Mouse (Mus musculus): ENCODE measurements around the gene Grid2. TPM values are rescaled to one million over a fixed set of nuclear protein-coding genes. Genes with fewer than 3 reads are reported as not detected.

Gene Grid2
- polyA plus RNA-seq, 1 experiment from 2014 or later = 0.40 TPM

- WGBS = 74% methylated on average over 1 of the region's 1 CpGs
- DNase-seq (ENCODE audit: low spot score) = no peak
- no peaks in the 10 kb centered on the region for H3K4me1 ChIP-seq
- no peaks in the 10 kb centered on the region for H3K36me3 ChIP-seq (replicated peaks)
- no peak overlapping the region for H3K27ac ChIP-seq (replicated peaks)
- H3K9me3 ChIP-seq = no peaks in the 10 kb centered on the region
- no peak overlapping the region for H3K4me3 ChIP-seq
- H3K27me3 ChIP-seq (replicated peaks; ENCODE audit: low read depth, poor library complexity, severe bottlenecking) = no peaks in the 10 kb centered on the region
Measured at GRCm38 (mm10) chr6:64297633-64298032, 1042.0 kb downstream of the Grid2 start.

- Histone ChIP-seq H3K27me3 (replicated peaks; ENCODE audit: low read depth, poor library complexity, severe bottlenecking) (no peaks in the 10 kb centered on the region), H3K4me1 (no peaks in the 10 kb centered on the region), H3K4me3 (no peak overlapping the region), H3K9me3 (no peaks in the 10 kb centered on the region), H3K27ac (replicated peaks) (no peak overlapping the region), H3K36me3 (replicated peaks) (no peaks in the 10 kb centered on the region)
- DNase-seq (ENCODE audit: low spot score) = no peak
- 79% methylated on average over 2 of the region's 2 CpGs for WGBS
Measured at GRCm38 (mm10) chr6:64304709-64305476, 1049.2 kb downstream of the Grid2 start.

GRCm38 (mm10) chr6:64308631-64309030 lies 1053.0 kb downstream of the Grid2 start:
- whole genome bisulfite sequencing = 79% methylated on average over 1 of the region's 1 CpGs
- no peaks in the 10 kb centered on the region for H3K9me3 ChIP-seq

GRCm38 (mm10) chr6:64313132-64313531 lies 1057.5 kb downstream of the Grid2 start:
- H3K4me3 ChIP-seq = no peak overlapping the region
- no peaks in the 10 kb centered on the region for H3K9me3 ChIP-seq
- no peaks in the 10 kb centered on the region for H3K4me1 ChIP-seq
- no peak for DNase-seq (ENCODE audit: low spot score)
- H3K27ac ChIP-seq (replicated peaks) = no peak overlapping the region
- no peaks in the 10 kb centered on the region for H3K27me3 ChIP-seq (replicated peaks; ENCODE audit: low read depth, poor library complexity, severe bottlenecking)
- H3K36me3 ChIP-seq (replicated peaks) = no peaks in the 10 kb centered on the region
- WGBS = 93% methylated on average over 1 of the region's 1 CpGs

More at GRCm38 (mm10) chr6:64308631-64309030, 1053.0 kb downstream of the Grid2 start:
- DNase-seq (ENCODE audit: low spot score) = no peak
- H3K4me1 ChIP-seq = no peaks in the 10 kb centered on the region
- H3K36me3 ChIP-seq (replicated peaks) = no peaks in the 10 kb centered on the region
- no peak overlapping the region for H3K4me3 ChIP-seq
- H3K27me3 ChIP-seq (replicated peaks; ENCODE audit: low read depth, poor library complexity, severe bottlenecking) = no peaks in the 10 kb centered on the region
- H3K27ac ChIP-seq (replicated peaks) = no peak overlapping the region

- no peak overlapping the region for H3K27ac ChIP-seq (replicated peaks)
- DNase-seq (ENCODE audit: low spot score) = no peak
- no peaks in the 10 kb centered on the region for H3K9me3 ChIP-seq
- no peaks in the 10 kb centered on the region for H3K27me3 ChIP-seq (replicated peaks; ENCODE audit: low read depth, poor library complexity, severe bottlenecking)
- WGBS = 98% methylated on average over 1 of the region's 1 CpGs
- H3K4me3 ChIP-seq = no peak overlapping the region
- H3K36me3 ChIP-seq (replicated peaks) = no peaks in the 10 kb centered on the region
- no peaks in the 10 kb centered on the region for H3K4me1 ChIP-seq
Measured at GRCm38 (mm10) chr6:64326936-64327335, 1071.3 kb downstream of the Grid2 start.

- H3K4me3 ChIP-seq = no peak overlapping the region
- H3K27ac ChIP-seq (replicated peaks) = no peak overlapping the region
- no peaks in the 10 kb centered on the region for H3K27me3 ChIP-seq (replicated peaks; ENCODE audit: low read depth, poor library complexity, severe bottlenecking)
- H3K4me1 ChIP-seq = no peaks in the 10 kb centered on the region
- WGBS = 82% methylated on average over 3 of the region's 3 CpGs
- no peak for DNase-seq (ENCODE audit: low spot score)
- no peaks in the 10 kb centered on the region for H3K9me3 ChIP-seq
- H3K36me3 ChIP-seq (replicated peaks) = no peaks in the 10 kb centered on the region
Measured at GRCm38 (mm10) chr6:64327876-64328275, 1072.2 kb downstream of the Grid2 start.

GRCm38 (mm10) chr6:64398413-64399098 lies 1142.9 kb downstream of the Grid2 start:
- Histone ChIP-seq H3K27me3 (replicated peaks; ENCODE audit: low read depth, poor library complexity, severe bottlenecking) (no peaks in the 10 kb centered on the region), H3K9me3 (no peaks in the 10 kb centered on the region), H3K27ac (replicated peaks) (no peak overlapping the region), H3K4me3 (no peak overlapping the region), H3K4me1 (no peaks in the 10 kb centered on the region), H3K36me3 (replicated peaks) (no peaks in the 10 kb centered on the region)
- no peak for DNase-seq (ENCODE audit: low spot score)
- WGBS = 90% methylated on average over 4 of the region's 4 CpGs

GRCm38 (mm10) chr6:64427658-64428057 lies 1172.0 kb downstream of the Grid2 start:
- Histone ChIP-seq H3K4me3 (no peak overlapping the region), H3K27ac (replicated peaks) (no peak overlapping the region)

GRCm38 (mm10) chr6:64428898-64429297 lies 1173.2 kb downstream of the Grid2 start:
- Histone ChIP-seq H3K4me1 (no peaks in the 10 kb centered on the region), H3K27me3 (replicated peaks; ENCODE audit: low read depth, poor library complexity, severe bottlenecking) (no peaks in the 10 kb centered on the region), H3K9me3 (no peaks in the 10 kb centered on the region), H3K27ac (replicated peaks) (no peak overlapping the region), H3K36me3 (replicated peaks) (no peaks in the 10 kb centered on the region), H3K4me3 (no peak overlapping the region)
- no peak for DNase-seq (ENCODE audit: low spot score)
- 67% methylated on average over 1 of the region's 1 CpGs for WGBS

More at GRCm38 (mm10) chr6:64427658-64428057, 1172.0 kb downstream of the Grid2 start:
- DNase-seq (ENCODE audit: low spot score) = no peak
- Histone ChIP-seq H3K27me3 (replicated peaks; ENCODE audit: low read depth, poor library complexity, severe bottlenecking) (no peaks in the 10 kb centered on the region), H3K4me1 (no peaks in the 10 kb centered on the region), H3K36me3 (replicated peaks) (no peaks in the 10 kb centered on the region), H3K9me3 (no peaks in the 10 kb centered on the region)

- DNase-seq (ENCODE audit: low spot score) = no peak
- H3K9me3 ChIP-seq = no peaks in the 10 kb centered on the region
- no peak overlapping the region for H3K27ac ChIP-seq (replicated peaks)
- H3K36me3 ChIP-seq (replicated peaks) = no peaks in the 10 kb centered on the region
- WGBS = 86% methylated on average over 5 of the region's 5 CpGs
- H3K4me1 ChIP-seq = no peaks in the 10 kb centered on the region
- no peaks in the 10 kb centered on the region for H3K27me3 ChIP-seq (replicated peaks; ENCODE audit: low read depth, poor library complexity, severe bottlenecking)
- H3K4me3 ChIP-seq = no peak overlapping the region
Measured at GRCm38 (mm10) chr6:64448127-64448526, 1192.5 kb downstream of the Grid2 start.

GRCm38 (mm10) chr6:64448864-64449355 lies 1193.2 kb downstream of the Grid2 start:
- no peaks in the 10 kb centered on the region for H3K9me3 ChIP-seq
- 80% methylated on average over 4 of the region's 4 CpGs for WGBS
- no peak overlapping the region for H3K27ac ChIP-seq (replicated peaks)
- no peaks in the 10 kb centered on the region for H3K36me3 ChIP-seq (replicated peaks)
- no peaks in the 10 kb centered on the region for H3K4me1 ChIP-seq
- no peak overlapping the region for H3K4me3 ChIP-seq
- DNase-seq (ENCODE audit: low spot score) = no peak
- H3K27me3 ChIP-seq (replicated peaks; ENCODE audit: low read depth, poor library complexity, severe bottlenecking) = no peaks in the 10 kb centered on the region

- DNase-seq (ENCODE audit: low spot score) = no peak
- no peak overlapping the region for H3K4me3 ChIP-seq
- H3K4me1 ChIP-seq = no peaks in the 10 kb centered on the region
- H3K27me3 ChIP-seq (replicated peaks; ENCODE audit: low read depth, poor library complexity, severe bottlenecking) = no peaks in the 10 kb centered on the region
- H3K27ac ChIP-seq (replicated peaks) = no peak overlapping the region
- H3K9me3 ChIP-seq = no peaks in the 10 kb centered on the region
- 92% methylated on average over 3 of the region's 3 CpGs for WGBS
- H3K36me3 ChIP-seq (replicated peaks) = no peaks in the 10 kb centered on the region
Measured at GRCm38 (mm10) chr6:64450770-64451169, 1195.1 kb downstream of the Grid2 start.

GRCm38 (mm10) chr6:64479884-64480283 lies 1224.2 kb downstream of the Grid2 start:
- H3K27me3 ChIP-seq (replicated peaks; ENCODE audit: low read depth, poor library complexity, severe bottlenecking) = no peaks in the 10 kb centered on the region
- WGBS = 92% methylated on average over 3 of the region's 3 CpGs
- no peak overlapping the region for H3K4me3 ChIP-seq
- no peaks in the 10 kb centered on the region for H3K9me3 ChIP-seq
- no peak overlapping the region for H3K27ac ChIP-seq (replicated peaks)
- H3K4me1 ChIP-seq = no peaks in the 10 kb centered on the region
- no peaks in the 10 kb centered on the region for H3K36me3 ChIP-seq (replicated peaks)
- DNase-seq (ENCODE audit: low spot score) = no peak

All from embryonic facial prominence, embryonic 10.5 days (tissue).